Mouse (Mus musculus): Measurements from ENCODE around the gene Camk1d. TPM values are rescaled to one million over a fixed set of nuclear protein-coding genes. Genes with fewer than 3 reads are reported as not detected.

The Camk1d gene
- polyA plus RNA-seq (2012; rRNA removed) = 25.3 and 25.6 TPM in 2 replicates

- peak within 1 kb of the TSS; percentile 98 for H3K4me3 ChIP-seq (replicated peaks; ENCODE audit: insufficient read depth, low read depth, low read length)
- WGBS = 1% methylated on average over 80 of the region's 80 CpGs
- H3K27me3 ChIP-seq (ENCODE audit: control insufficient read depth, insufficient read depth, low read length) = no peaks in the 10 kb centered on the region
- peaks cover 3% of the 10 kb centered on the region for H3K4me1 ChIP-seq (ENCODE audit: control insufficient read depth, insufficient read depth, low read length)
- peak; percentile 78 to 87 for DNase-seq
- H3K27ac ChIP-seq (ENCODE audit: insufficient read depth, low read length) = peak within 1 kb of the TSS; percentile 71
- TF ChIP-seq POLR2A (IDR thresholded peaks at IDR 0.05; ENCODE audit: borderline replicate concordance, insufficient read depth, low read length) (0 out of 2 replicates have a peak, but pooled peaks have one; percentile 27), CTCF (IDR thresholded peaks at IDR 0.05; ENCODE audit: borderline replicate concordance, insufficient read depth, low read depth, low read length) (no peak; the same call in 1 of the 2 replicates)
Measured at GRCm38 (mm10) chr2:5714211-5715053, at the start of gene Camk1d. Gene Camk1d, minus strand, starts transcription at chr2:5714515.

GRCm38 (mm10) chr2:5762031-5762430 lies 47.7 kb upstream of the Camk1d start:
- DNase-seq = no peak
- H3K27ac ChIP-seq (ENCODE audit: insufficient read depth, low read length) = no peak overlapping the region
- no peaks in the 10 kb centered on the region for H3K27me3 ChIP-seq (ENCODE audit: control insufficient read depth, insufficient read depth, low read length)
- no peak overlapping the region for H3K4me3 ChIP-seq (replicated peaks; ENCODE audit: insufficient read depth, low read depth, low read length)
- H3K4me1 ChIP-seq (ENCODE audit: control insufficient read depth, insufficient read depth, low read length) = no peaks in the 10 kb centered on the region
- 95% methylated on average over 3 of the region's 3 CpGs for WGBS
- no peak for TF ChIP-seq CTCF (IDR thresholded peaks at IDR 0.05; ENCODE audit: borderline replicate concordance, insufficient read depth, low read depth, low read length)
- no peak for TF ChIP-seq POLR2A (IDR thresholded peaks at IDR 0.05; ENCODE audit: borderline replicate concordance, insufficient read depth, low read length)

- TF ChIP-seq CTCF (IDR thresholded peaks at IDR 0.05; ENCODE audit: borderline replicate concordance, insufficient read depth, low read depth, low read length) (no peak), POLR2A (IDR thresholded peaks at IDR 0.05; ENCODE audit: borderline replicate concordance, insufficient read depth, low read length) (no peak)
- no peak overlapping the region for H3K27ac ChIP-seq (ENCODE audit: insufficient read depth, low read length)
- H3K27me3 ChIP-seq (ENCODE audit: control insufficient read depth, insufficient read depth, low read length) = no peaks in the 10 kb centered on the region
- 93% methylated on average over 8 of the region's 8 CpGs for WGBS
- H3K4me1 ChIP-seq (ENCODE audit: control insufficient read depth, insufficient read depth, low read length) = no peaks in the 10 kb centered on the region
- H3K4me3 ChIP-seq (replicated peaks; ENCODE audit: insufficient read depth, low read depth, low read length) = no peak overlapping the region
- DNase-seq = no peak
Measured at GRCm38 (mm10) chr2:5760479-5761008, 46.2 kb upstream of the Camk1d start.

GRCm38 (mm10) chr2:5758569-5758968 lies 44.3 kb upstream of the Camk1d start:
- Histone ChIP-seq H3K4me1 (ENCODE audit: control insufficient read depth, insufficient read depth, low read length) (no peaks in the 10 kb centered on the region), H3K27ac (ENCODE audit: insufficient read depth, low read length) (no peak overlapping the region), H3K27me3 (ENCODE audit: control insufficient read depth, insufficient read depth, low read length) (no peaks in the 10 kb centered on the region), H3K4me3 (replicated peaks; ENCODE audit: insufficient read depth, low read depth, low read length) (no peak overlapping the region)
- WGBS = 79% methylated on average over 2 of the region's 2 CpGs
- TF ChIP-seq POLR2A (IDR thresholded peaks at IDR 0.05; ENCODE audit: borderline replicate concordance, insufficient read depth, low read length) (no peak), CTCF (IDR thresholded peaks at IDR 0.05; ENCODE audit: borderline replicate concordance, insufficient read depth, low read depth, low read length) (no peak)
- no peak for DNase-seq

GRCm38 (mm10) chr2:5750872-5751271 lies 36.6 kb upstream of the Camk1d start:
- DNase-seq = no peak
- Histone ChIP-seq H3K4me1 (ENCODE audit: control insufficient read depth, insufficient read depth, low read length) (no peaks in the 10 kb centered on the region), H3K27me3 (ENCODE audit: control insufficient read depth, insufficient read depth, low read length) (no peaks in the 10 kb centered on the region), H3K4me3 (replicated peaks; ENCODE audit: insufficient read depth, low read depth, low read length) (no peak overlapping the region), H3K27ac (ENCODE audit: insufficient read depth, low read length) (no peak overlapping the region)
- WGBS = 95% methylated on average over 3 of the region's 3 CpGs
- no peak for TF ChIP-seq POLR2A (IDR thresholded peaks at IDR 0.05; ENCODE audit: borderline replicate concordance, insufficient read depth, low read length)
- no peak for TF ChIP-seq CTCF (IDR thresholded peaks at IDR 0.05; ENCODE audit: borderline replicate concordance, insufficient read depth, low read depth, low read length)

GRCm38 (mm10) chr2:5749210-5749609 lies 34.9 kb upstream of the Camk1d start:
- no peak for DNase-seq
- Histone ChIP-seq H3K4me1 (ENCODE audit: control insufficient read depth, insufficient read depth, low read length) (no peaks in the 10 kb centered on the region), H3K27ac (ENCODE audit: insufficient read depth, low read length) (no peak overlapping the region), H3K4me3 (replicated peaks; ENCODE audit: insufficient read depth, low read depth, low read length) (no peak overlapping the region), H3K27me3 (ENCODE audit: control insufficient read depth, insufficient read depth, low read length) (no peaks in the 10 kb centered on the region)
- no peak for TF ChIP-seq POLR2A (IDR thresholded peaks at IDR 0.05; ENCODE audit: borderline replicate concordance, insufficient read depth, low read length)
- TF ChIP-seq CTCF (IDR thresholded peaks at IDR 0.05; ENCODE audit: borderline replicate concordance, insufficient read depth, low read depth, low read length) = no peak
- 84% methylated on average over 6 of the region's 6 CpGs for WGBS

- H3K27ac ChIP-seq (ENCODE audit: insufficient read depth, low read length) = no peak overlapping the region
- 84% methylated on average over 5 of the region's 5 CpGs for WGBS
- H3K4me3 ChIP-seq (replicated peaks; ENCODE audit: insufficient read depth, low read depth, low read length) = no peak overlapping the region
- TF ChIP-seq POLR2A (IDR thresholded peaks at IDR 0.05; ENCODE audit: borderline replicate concordance, insufficient read depth, low read length) (no peak), CTCF (IDR thresholded peaks at IDR 0.05; ENCODE audit: borderline replicate concordance, insufficient read depth, low read depth, low read length) (no peak)
- DNase-seq = no peak
- H3K27me3 ChIP-seq (ENCODE audit: control insufficient read depth, insufficient read depth, low read length) = no peaks in the 10 kb centered on the region
- no peaks in the 10 kb centered on the region for H3K4me1 ChIP-seq (ENCODE audit: control insufficient read depth, insufficient read depth, low read length)
Measured at GRCm38 (mm10) chr2:5747545-5748043, 33.3 kb upstream of the Camk1d start.
